Mouse (Mus musculus) subcutaneous adipose tissue, adult 2 months (tissue): ENCODE data around the gene Arhgap44. TPM values are rescaled to one million over a fixed set of nuclear protein-coding genes. Genes with fewer than 3 reads are reported as not detected.

Source experiments
- polyA plus RNA-seq: library from polyadenylated mRNA; depleted of rRNA; stranded (reverse); fragments of >200 nt; gene quantifications from 2 replicates; pipeline ENCODE4 v1.2.3, GENCODE M21; 2012; ENCODE audit warnings: low replicate concordance; rRNA removed

Arhgap44 gene
- polyA plus RNA-seq, result 2.1 and 9.4 TPM in 2 replicates

DNA sequence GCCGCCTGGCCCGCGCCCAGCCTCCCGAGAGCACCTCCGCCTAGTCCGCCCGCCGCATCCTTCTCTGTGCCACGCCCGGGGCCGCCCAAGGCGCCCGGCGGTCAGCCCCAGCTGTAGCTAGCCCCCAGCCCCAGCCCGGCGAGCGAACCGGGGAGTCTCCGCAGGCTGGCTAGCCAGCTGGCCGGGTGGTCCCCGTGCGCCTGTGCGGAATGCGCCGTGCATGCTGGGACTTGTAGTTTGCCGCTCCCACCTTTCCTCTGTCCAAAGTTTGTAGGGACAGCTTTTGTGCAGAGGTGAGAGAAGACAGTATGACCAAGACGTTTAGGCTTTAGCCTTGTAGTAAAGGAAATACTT lies at the start of gene Arhgap44:
Gene Arhgap44 (minus strand): TSS at position 195 of the 354 bp plus-strand sequence.

DNA sequence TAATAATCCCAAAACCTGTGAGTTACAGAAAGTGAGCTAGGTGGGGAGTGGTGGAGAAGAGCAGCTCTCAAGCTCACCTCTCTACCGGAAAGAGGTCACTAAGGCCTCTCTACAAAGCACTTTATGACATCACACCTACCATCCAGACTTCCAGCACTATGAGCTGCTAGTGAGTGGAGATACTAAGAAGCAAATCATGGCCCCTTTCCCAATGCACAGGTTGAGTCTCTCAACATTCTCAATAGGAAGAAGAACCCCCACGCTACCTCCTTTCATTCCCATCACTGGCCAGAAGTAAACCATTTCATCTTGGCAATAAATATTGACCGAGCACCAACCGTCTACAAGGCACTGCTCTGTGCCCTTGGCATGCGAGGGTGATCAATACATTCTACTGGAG lies 3.0 kb downstream of the Arhgap44 start, which contains the start of gene 1700086D15Rik:
Gene 1700086D15Rik (minus strand): TSS at position 101 of the 400 bp plus-strand sequence.

DNA sequence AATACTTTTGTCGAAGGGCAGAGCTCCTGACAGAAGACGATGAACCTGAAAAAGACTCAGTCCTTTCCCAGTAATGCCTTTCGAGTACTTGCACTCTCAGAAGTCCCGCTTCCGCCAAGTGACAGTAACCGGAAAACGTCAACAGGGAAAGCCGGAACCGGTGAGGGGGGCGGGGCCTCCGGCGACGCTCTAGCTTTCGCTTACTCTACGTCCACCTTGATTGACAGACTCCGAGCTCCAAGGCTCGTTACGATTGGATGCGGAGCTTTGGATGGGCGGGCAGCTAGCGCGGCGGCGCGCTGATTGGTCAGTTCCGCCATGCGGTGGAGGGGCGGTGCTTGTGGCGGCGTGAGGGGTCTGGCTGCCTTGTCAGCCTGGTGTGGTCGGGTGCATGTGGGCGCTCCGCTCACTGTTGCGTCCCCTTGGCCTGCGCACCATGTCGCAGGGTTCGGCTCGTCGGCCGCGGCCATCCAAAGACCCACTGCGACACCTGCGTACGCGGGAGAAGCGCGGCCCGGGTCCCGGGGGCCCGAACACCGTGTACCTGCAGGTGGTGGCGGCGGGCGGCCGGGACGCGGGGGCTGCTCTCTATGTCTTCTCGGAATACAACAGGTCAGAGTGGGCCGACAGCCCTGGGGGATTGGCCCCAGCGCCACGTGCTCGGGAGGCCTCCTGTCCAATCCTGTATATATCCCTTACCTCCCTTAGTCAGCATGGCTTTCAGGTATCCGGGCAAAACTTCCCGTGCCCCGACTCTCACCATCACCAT lies 183.9 kb downstream of the Arhgap44 start, which contains the start of gene Elac2:
Gene Elac2 (plus strand): TSS at position 319 of the 769 bp plus-strand sequence.

Other genes starting within 250 kb of the Arhgap44 start
- 24.7 and 25.2 TPM in 2 replicates for gene Elac2, start 183.9 kb downstream of the Arhgap44 start, polyA plus RNA-seq
- gene 1700086D15Rik, start 3.1 kb downstream of the Arhgap44 start, polyA plus RNA-seq, result not detected in 2 replicates
- gene Myocd, start 107.0 kb upstream of the Arhgap44 start, polyA plus RNA-seq, result 2.1 and 23.8 TPM in 2 replicates